In genomic region chr16:56942341-56942740, GRCm38 (mm10) we compare ENCODE assay signal across 24 mouse cellular contexts. TPM values are rescaled to one million over a fixed set of nuclear protein-coding genes. Genes with fewer than 3 reads are reported as not detected.
"Had no signal": no experiment of that assay in that cellular context is flagged by ENCODE, and none has a peak within 500 bp of the region (broad histone marks: within the 10 kb centered on the region; RNA-seq: fewer than 3 reads in every experiment).

No protein-coding gene starts in this region.

- ATAC-seq: intestine, postnatal 0 days; liver, postnatal 0 days had no signal

- H3K36me3 ChIP-seq: limb, embryonic 12.5 days; limb, embryonic 15.5 days; stomach, embryonic 15.5 days had no signal

- H3K9ac ChIP-seq: limb, embryonic 12.5 days; limb, embryonic 15.5 days; liver, embryonic 14.5 days; liver, postnatal 0 days; lung, embryonic 14.5 days; stomach, embryonic 15.5 days had no signal

- H3K4me1 ChIP-seq: limb, embryonic 12.5 days; limb, embryonic 15.5 days; stomach, embryonic 15.5 days had no signal

- H3K9me3 ChIP-seq: limb, embryonic 12.5 days; limb, embryonic 15.5 days; stomach, embryonic 15.5 days had no signal

- H3K27ac ChIP-seq: limb, embryonic 12.5 days; limb, embryonic 15.5 days; liver, embryonic 14.5 days; stomach, embryonic 15.5 days had no signal

- H3K4me3 ChIP-seq: limb, embryonic 12.5 days; limb, embryonic 15.5 days; stomach, embryonic 15.5 days had no signal

- H3K27me3 ChIP-seq: limb, embryonic 12.5 days; limb, embryonic 15.5 days; stomach, embryonic 15.5 days had no signal

- DNase-seq: kidney, adult 8-10 months; kidney, postnatal 10 days; kidney, postnatal 36 days; layer of hippocampus, postnatal 36 days; left cerebral cortex, postnatal 4 days; liver, postnatal 0 days; lung, embryonic 14.5 days; lung, postnatal 10 days; lung, postnatal 4 days; midbrain, embryonic 14.5 days; thymus, postnatal 25 days had no signal

- H3K4me2 ChIP-seq: limb, embryonic 12.5 days; limb, embryonic 15.5 days; liver, embryonic 11.5 days; lung, embryonic 14.5 days; midbrain, embryonic 11.5 days; stomach, embryonic 15.5 days had no signal

RNA-seq across cellular contexts. Expression of gene Lnp1, which starts 14.5 kb away (rescaled TPM):
- total RNA-seq: megakaryocyte progenitor cell, adult 5-6 weeks; megakaryocyte-erythroid progenitor cell, adult 5-6 weeks; midbrain, postnatal 0 days had no signal
- polyA plus RNA-seq: intestine, postnatal 0 days; limb, embryonic 12.5 days; liver, embryonic 11.5 days; liver, embryonic 14.5 days; liver, postnatal 0 days; lung, embryonic 14.5 days; midbrain, embryonic 11.5 days; midbrain, embryonic 14.5 days; neural tube, embryonic 11.5 days; neural tube, embryonic 14.5 days; small intestine, adult 2 months; stomach, embryonic 15.5 days had no signal

RNA-seq across cellular contexts. Expression of gene Tmem45a, which starts 56.4 kb away (rescaled TPM):
- total RNA-seq: megakaryocyte progenitor cell, adult 5-6 weeks; megakaryocyte-erythroid progenitor cell, adult 5-6 weeks had no signal
